Mouse (Mus musculus) myocyte (in vitro differentiated cells): ENCODE measurements around the gene Atg4a. TPM values are rescaled to one million over a fixed set of nuclear protein-coding genes. Genes with fewer than 3 reads are reported as not detected.
A peak's percentile ranks its signal among the peaks of the same experiment; 100 is the strongest.

Experiments
- H3K27me3 ChIP-seq: one replicate; pipeline ENCODE4 v1.6.1; 2011; ENCODE audit not compliant: control insufficient read depth, insufficient read depth, insufficient read length
- H3K36me3 ChIP-seq: one replicate; pipeline ENCODE4 v1.6.1; 2011; ENCODE audit not compliant: control insufficient read depth, insufficient read depth
- H3K4me2 ChIP-seq: one replicate; pipeline ENCODE4 v1.6.1; 2011; ENCODE audit warnings: low read depth, control low read depth
- H3K4me3 ChIP-seq: one replicate; pipeline ENCODE4 v1.5.1; 2011; ENCODE audit warnings: mild to moderate bottlenecking, control low read depth, moderate library complexity
- H3K79me2 ChIP-seq: one replicate; pipeline ENCODE4 v1.6.1; 2011; ENCODE audit not compliant: control insufficient read depth, insufficient read depth
- H3ac ChIP-seq: one replicate; pipeline ENCODE4 v1.6.1; 2011; ENCODE audit not compliant: control insufficient read depth, insufficient read length
- CEBPB ChIP-seq: IDR thresholded peaks from 2 replicates; pipeline ENCODE4 v1.6.1; 2011; ENCODE audit warnings: mild to moderate bottlenecking, moderate library complexity; ENCODE audit not compliant: poor library complexity, insufficient read depth, severe bottlenecking
- E2F4 ChIP-seq: IDR thresholded peaks from one replicate; pipeline ENCODE4 v1.6.1; 2011; ENCODE audit warnings: mild to moderate bottlenecking, control low read depth, moderate library complexity; ENCODE audit not compliant: insufficient read depth
- MAX ChIP-seq: IDR thresholded peaks from one replicate; pipeline ENCODE4 v1.6.1; 2011; ENCODE audit warnings: low read depth, mild to moderate bottlenecking, control low read depth
- MYOD1 ChIP-seq, 3 experiments: IDR thresholded peaks; one replicate each; pipeline ENCODE4 v1.6.1; 2011; ENCODE audit warnings: control low read depth in 2 of 3, low read depth in 2 of 3, mild to moderate bottlenecking in 2 of 3, moderate library complexity in 1 of 3; ENCODE audit not compliant: insufficient read length in 2 of 3, control insufficient read depth in 1 of 3
- MYOG ChIP-seq, 3 experiments: IDR thresholded peaks; one replicate each; pipeline ENCODE4 v1.6.1; 2011; ENCODE audit warnings: control low read depth in 2 of 3, low read depth in 2 of 3, mild to moderate bottlenecking in 2 of 3; ENCODE audit not compliant: insufficient read length in 2 of 3, control insufficient read depth in 1 of 3, insufficient read depth in 1 of 3
- POLR2A ChIP-seq: IDR thresholded peaks from one replicate; pipeline ENCODE4 v1.6.1; 2011; ENCODE audit warnings: low read depth, mild to moderate bottlenecking, control low read depth, moderate library complexity; ENCODE audit not compliant: insufficient read length
- POLR2AphosphoS2 ChIP-seq: IDR thresholded peaks from one replicate; pipeline ENCODE4 v1.6.1; 2011; ENCODE audit warnings: low read depth, control low read depth; ENCODE audit not compliant: insufficient read length
- REST ChIP-seq: IDR thresholded peaks from one replicate; pipeline ENCODE4 v1.6.1; 2011; ENCODE audit warnings: mild to moderate bottlenecking, control low read depth, moderate library complexity; ENCODE audit not compliant: insufficient read depth, insufficient read length
- SRF ChIP-seq: IDR thresholded peaks from one replicate; pipeline ENCODE4 v1.6.1; 2011; ENCODE audit warnings: low read depth; ENCODE audit not compliant: control insufficient read depth, insufficient read length
- TCF12 ChIP-seq: IDR thresholded peaks from one replicate; pipeline ENCODE4 v1.6.1; 2011; ENCODE audit warnings: mild to moderate bottlenecking, control low read depth; ENCODE audit not compliant: poor library complexity, insufficient read depth, severe bottlenecking
- TCF3 ChIP-seq: IDR thresholded peaks from one replicate; pipeline ENCODE4 v1.6.1; 2011; ENCODE audit warnings: low read depth, control low read depth; ENCODE audit not compliant: insufficient read length
- USF1 ChIP-seq: IDR thresholded peaks from one replicate; pipeline ENCODE4 v1.6.1; 2011; ENCODE audit warnings: low read depth, mild to moderate bottlenecking, control low read depth, moderate library complexity
- polyA plus RNA-seq: library from polyadenylated mRNA; unstranded; fragments of >200 nt; fragmentation: generic; extraction: Trizol; gene quantifications from one replicate; pipeline ENCODE4 v1.2.1, GENCODE M21; 2012; ENCODE audit warnings: missing spikeins

The Atg4a gene
- polyA plus RNA-seq, 1 experiment, result 8.5 TPM

GRCm38 (mm10) chrX:141175353-141175752, 218.6 kb downstream of the Atg4a start:
- Histone ChIP-seq H3ac (no peak overlapping the region), H3K36me3 (no peaks in the 10 kb centered on the region), H3K4me2 (peak overlapping the region; percentile 48), H3K4me3 (no peak overlapping the region), H3K79me2 (no peaks in the 10 kb centered on the region), H3K27me3 (no peaks in the 10 kb centered on the region)
- TF ChIP-seq REST (no peak), POLR2AphosphoS2 (no peak), POLR2A (no peak), USF1 (no peak), MYOD1 (IDR thresholded peaks at IDR 0.05; ENCODE audit: control insufficient read depth in 1 of 3, insufficient read length in 2 of 3, low read depth in 2 of 3) (no peak), TCF3 (no peak), MYOG (IDR thresholded peaks at IDR 0.05; ENCODE audit: control insufficient read depth in 1 of 3, insufficient read depth in 1 of 3, insufficient read length in 2 of 3, low read depth in 2 of 3) (no peak), E2F4 (no peak), SRF (no peak), TCF12 (no peak), MAX (no peak), CEBPB (no peak)

- Histone ChIP-seq H3K4me2 (no peak overlapping the region), H3ac (no peak overlapping the region), H3K79me2 (no peaks in the 10 kb centered on the region), H3K27me3 (no peaks in the 10 kb centered on the region), H3K4me3 (no peak overlapping the region), H3K36me3 (no peaks in the 10 kb centered on the region)
- TF ChIP-seq E2F4, result no peak
- no peak for TF ChIP-seq POLR2A
- TF ChIP-seq MYOD1 (IDR thresholded peaks at IDR 0.05; ENCODE audit: control insufficient read depth in 1 of 3, insufficient read length in 2 of 3, low read depth in 2 of 3), result no peak
- TF ChIP-seq REST, result no peak
- no peak for TF ChIP-seq SRF
- TF ChIP-seq USF1, result no peak
Observed at GRCm38 (mm10) chrX:141195036-141195435, 238.3 kb downstream of the Atg4a start.

- Histone ChIP-seq H3K79me2 (no peaks in the 10 kb centered on the region), H3K36me3 (no peaks in the 10 kb centered on the region), H3K4me3 (no peak overlapping the region), H3ac (no peak overlapping the region), H3K4me2 (no peak overlapping the region), H3K27me3 (no peaks in the 10 kb centered on the region)
- TF ChIP-seq MYOG (IDR thresholded peaks at IDR 0.05; ENCODE audit: control insufficient read depth in 1 of 3, insufficient read depth in 1 of 3, insufficient read length in 2 of 3, low read depth in 2 of 3), result no peak
Observed at GRCm38 (mm10) chrX:141198993-141199392, 242.3 kb downstream of the Atg4a start.

- H3K4me2 ChIP-seq, result no peak overlapping the region
- H3K4me3 ChIP-seq, result no peak overlapping the region
- no peak overlapping the region for H3ac ChIP-seq
- H3K27me3 ChIP-seq, result no peaks in the 10 kb centered on the region
- H3K36me3 ChIP-seq, result no peaks in the 10 kb centered on the region
- TF ChIP-seq POLR2A (no peak), USF1 (no peak), E2F4 (no peak), CEBPB (no peak), MAX (no peak), POLR2AphosphoS2 (no peak), SRF (no peak), TCF12 (no peak), REST (no peak), MYOG (IDR thresholded peaks at IDR 0.05; ENCODE audit: control insufficient read depth in 1 of 3, insufficient read depth in 1 of 3, insufficient read length in 2 of 3, low read depth in 2 of 3) (no peak), TCF3 (no peak), MYOD1 (IDR thresholded peaks at IDR 0.05; ENCODE audit: control insufficient read depth in 1 of 3, insufficient read length in 2 of 3, low read depth in 2 of 3) (no peak)
- H3K79me2 ChIP-seq, result no peaks in the 10 kb centered on the region
Observed at GRCm38 (mm10) chrX:141212802-141213201, 256.1 kb downstream of the Atg4a start.

Other genes with a start within 250 kb of the Atg4a start
- not detected for gene Tex13b, start 143.5 kb upstream of the Atg4a start, polyA plus RNA-seq
- gene Vsig1, start 49.3 kb upstream of the Atg4a start, polyA plus RNA-seq, result not detected
- gene Psmd10, start 179 bp upstream of the Atg4a start, polyA plus RNA-seq, result 27.0 TPM